In the genomic region with DNA sequence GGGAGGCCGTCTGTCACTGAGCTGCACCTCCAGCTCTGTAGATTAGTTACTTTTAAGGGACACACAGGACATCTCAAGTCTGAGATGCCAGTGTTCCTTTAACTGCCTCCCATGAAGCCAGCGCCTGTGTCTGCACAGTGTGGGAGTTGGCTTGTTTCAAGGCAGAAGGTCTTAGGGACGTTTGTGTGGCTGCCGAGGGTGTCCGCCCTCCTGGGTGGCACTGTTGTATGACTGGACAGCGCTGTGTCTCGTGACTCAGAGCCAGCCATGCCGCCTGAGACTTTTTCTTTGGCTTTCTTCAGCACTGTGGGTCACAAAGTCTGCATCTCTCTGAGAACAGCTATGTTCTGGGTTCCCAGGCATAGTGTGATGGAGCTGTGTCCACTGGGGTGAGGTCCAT, we compare ENCODE assay signal across 17 mouse cellular contexts. TPM values are rescaled to one million over a fixed set of nuclear protein-coding genes. Genes with fewer than 3 reads are reported as not detected.
DNase-seq lines count a peak whose midpoint lies in the region; ATAC-seq lines count a peak whose summit lies in the region.
"Had no signal": no experiment of that assay in that cellular context is flagged by ENCODE, and none has a peak within 500 bp of the region (broad histone marks: within the 10 kb centered on the region; RNA-seq: fewer than 3 reads in every experiment).

No protein-coding gene starts in this region.

- no peaks in the 10 kb centered on the region for H3K9me3 ChIP-seq in heart, embryonic 16.5 days (replicated peaks; ENCODE audit: control insufficient read depth, low read length)
- H3K9me3 ChIP-seq in midbrain, embryonic 15.5 days = no peaks in the 10 kb centered on the region
- H3K9me3 ChIP-seq in midbrain, embryonic 11.5 days (ENCODE audit: control insufficient read depth, low read length) = no peaks in the 10 kb centered on the region
- H3K9me3 ChIP-seq: embryonic facial prominence, embryonic 12.5 days; forebrain, embryonic 15.5 days; G1E; limb, embryonic 13.5 days; midbrain, embryonic 12.5 days had no signal

- H3K27me3 ChIP-seq in heart, embryonic 16.5 days (ENCODE audit: control insufficient read depth, insufficient read depth, low read length) = no peaks in the 10 kb centered on the region
- no peaks in the 10 kb centered on the region for H3K27me3 ChIP-seq in midbrain, embryonic 15.5 days (replicated peaks)
- H3K27me3 ChIP-seq in midbrain, embryonic 11.5 days (ENCODE audit: control insufficient read depth, insufficient read depth, low read length) = no peaks in the 10 kb centered on the region
- H3K27me3 ChIP-seq: embryonic facial prominence, embryonic 12.5 days; forebrain, embryonic 15.5 days; limb, embryonic 13.5 days; midbrain, embryonic 12.5 days had no signal

- intact Hi-C loops in heart, postnatal 10 days (cut with DNase I) = no loop called here

- no peak overlapping the region for H3K4me3 ChIP-seq in heart, embryonic 16.5 days (ENCODE audit: low read length)
- no peak overlapping the region for H3K4me3 ChIP-seq in midbrain, embryonic 15.5 days
- no peak overlapping the region for H3K4me3 ChIP-seq in midbrain, embryonic 11.5 days (ENCODE audit: low read depth, low read length)
- H3K4me3 ChIP-seq: embryonic facial prominence, embryonic 12.5 days; forebrain, embryonic 15.5 days; limb, embryonic 13.5 days; midbrain, embryonic 12.5 days had no signal

- no peak for ATAC-seq in heart, embryonic 16.5 days (replicated peaks; ENCODE audit: extremely low read depth, insufficient read depth, low FRiP score)
- ATAC-seq in midbrain, embryonic 15.5 days (replicated peaks) = 0 out of 2 replicates have a peak, but pooled peaks have one; percentile 47
- ATAC-seq in midbrain, embryonic 11.5 days (ENCODE audit: low FRiP score) = no peak
- ATAC-seq: forebrain, embryonic 15.5 days; intestine, embryonic 16.5 days had no signal

- 77% methylated on average over 8 of the region's 8 CpGs for WGBS in heart, embryonic 16.5 days
- WGBS in midbrain, embryonic 15.5 days = 79% methylated on average over 8 of the region's 8 CpGs
- WGBS in midbrain, embryonic 11.5 days = 89% methylated on average over 8 of the region's 8 CpGs

- H3K4me1 ChIP-seq in heart, embryonic 16.5 days (ENCODE audit: control insufficient read depth, insufficient read depth, low read length) = peaks cover 26% of the 10 kb centered on the region
- no peaks in the 10 kb centered on the region; the same call in 1 of the 2 replicates for H3K4me1 ChIP-seq in midbrain, embryonic 15.5 days
- no peaks in the 10 kb centered on the region for H3K4me1 ChIP-seq in midbrain, embryonic 11.5 days (ENCODE audit: control insufficient read depth, insufficient read depth, low read length)
- H3K4me1 ChIP-seq: embryonic facial prominence, embryonic 12.5 days had no signal

- H3K27ac ChIP-seq in heart, embryonic 16.5 days (ENCODE audit: low read length) = peak overlapping the region; percentile 15; the same call in 1 of the 2 replicates
- H3K27ac ChIP-seq in midbrain, embryonic 15.5 days = no peak overlapping the region
- H3K27ac ChIP-seq in midbrain, embryonic 11.5 days (ENCODE audit: low read depth, low read length) = no peak overlapping the region
- H3K27ac ChIP-seq: embryonic facial prominence, embryonic 12.5 days; limb, embryonic 13.5 days had no signal

- H3K36me3 ChIP-seq in heart, embryonic 16.5 days (ENCODE audit: control insufficient read depth, insufficient read depth) = peaks cover 25% of the 10 kb centered on the region
- 0 out of 2 replicates have a peak, but pooled peaks cover 10% of the 10 kb centered on the region for H3K36me3 ChIP-seq in midbrain, embryonic 15.5 days (replicated peaks)
- H3K36me3 ChIP-seq in midbrain, embryonic 11.5 days (ENCODE audit: control insufficient read depth, insufficient read depth, low read length) = peaks cover 2% of the 10 kb centered on the region; the same call in 1 of the 2 replicates

- DNase-seq in cerebellum, adult 9-11 months = peak; percentile 50
- no peak for DNase-seq in cerebellum, adult 9-10 months
- no peak for DNase-seq in heart, postnatal 10 days
- no peak for DNase-seq in midbrain, embryonic 11.5 days (ENCODE audit: low spot score, missing footprints)
- DNase-seq in retina, embryonic 14.5 days (ENCODE audit: low spot score) = no peak
- no peak for DNase-seq in ovary, adult 18-20 months (ENCODE audit: low spot score)
- DNase-seq: cerebellum, postnatal 25 days; lung, adult 18-20 months; right cerebral cortex, postnatal 4 days had no signal

- H3K9ac ChIP-seq in heart, embryonic 16.5 days (ENCODE audit: low read length) = no peak overlapping the region
- H3K9ac ChIP-seq in midbrain, embryonic 15.5 days = no peak overlapping the region
- no peak overlapping the region for H3K9ac ChIP-seq in midbrain, embryonic 11.5 days (ENCODE audit: low read length)
- H3K9ac ChIP-seq: embryonic facial prominence, embryonic 12.5 days; forebrain, embryonic 15.5 days; limb, embryonic 13.5 days; midbrain, embryonic 12.5 days had no signal

- H3K4me2 ChIP-seq in heart, embryonic 16.5 days (ENCODE audit: low read depth, low read length) = no peak overlapping the region
- H3K4me2 ChIP-seq in midbrain, embryonic 15.5 days = no peak overlapping the region
- H3K4me2 ChIP-seq in midbrain, embryonic 11.5 days = no peak overlapping the region
- H3K4me2 ChIP-seq: embryonic facial prominence, embryonic 12.5 days; forebrain, embryonic 15.5 days; limb, embryonic 13.5 days; midbrain, embryonic 12.5 days had no signal

RNA-seq across cellular contexts. Expression of a gene that starts 43.1 kb away (rescaled TPM):
- polyA plus RNA-seq in heart, embryonic 16.5 days (2015; fragmentation: Nextera tagmentation; extraction: Ambion mirVana) = not detected in 2 replicates
- total RNA-seq in heart, postnatal 10 days (2021) = not detected
- 0.27 and 0.44 TPM in 2 replicates for polyA plus RNA-seq in midbrain, embryonic 15.5 days (2015; fragmentation: Nextera tagmentation; extraction: Ambion mirVana)
- polyA plus RNA-seq in midbrain, embryonic 11.5 days (2014; fragmentation: Nextera tagmentation; extraction: Ambion mirVana) = not detected in 2 replicates
- total RNA-seq: G1E had no signal
- polyA plus RNA-seq: intestine, embryonic 16.5 days had no signal
